Mouse (Mus musculus) kidney, postnatal 4 days (tissue): ENCODE measurements around the gene Socs1.
A peak's percentile ranks its signal among the peaks of the same experiment; 100 is the strongest.

Experiments
- DNase-seq, 2 experiments: peaks; one replicate each; pipeline ENCODE4 v3.0.0; 2021; ENCODE audit warnings: mixed read lengths in 2 of 2

Gene Socs1

DNA sequence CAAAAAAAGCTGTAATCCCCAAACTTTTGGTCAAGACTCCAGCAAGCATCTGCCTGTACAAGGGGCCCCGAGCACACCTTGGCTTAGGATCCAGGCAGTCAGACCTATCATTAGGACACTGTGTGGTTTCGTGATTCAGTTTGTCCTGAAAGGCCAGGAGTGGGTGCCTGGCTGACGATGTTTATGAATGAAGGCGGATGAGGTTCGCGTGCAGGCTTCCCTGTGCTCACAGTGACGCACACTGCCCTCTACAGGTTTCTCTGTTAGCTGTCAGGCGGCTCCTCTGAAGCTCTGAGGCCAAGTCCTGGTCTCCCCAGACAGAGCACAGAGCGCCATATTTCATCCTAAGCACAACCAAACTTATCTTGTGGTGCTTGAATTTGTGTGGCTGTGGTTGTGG is 952 bp upstream of the Socs1 start:
- peak; percentile 85 to 92 for DNase-seq

DNA sequence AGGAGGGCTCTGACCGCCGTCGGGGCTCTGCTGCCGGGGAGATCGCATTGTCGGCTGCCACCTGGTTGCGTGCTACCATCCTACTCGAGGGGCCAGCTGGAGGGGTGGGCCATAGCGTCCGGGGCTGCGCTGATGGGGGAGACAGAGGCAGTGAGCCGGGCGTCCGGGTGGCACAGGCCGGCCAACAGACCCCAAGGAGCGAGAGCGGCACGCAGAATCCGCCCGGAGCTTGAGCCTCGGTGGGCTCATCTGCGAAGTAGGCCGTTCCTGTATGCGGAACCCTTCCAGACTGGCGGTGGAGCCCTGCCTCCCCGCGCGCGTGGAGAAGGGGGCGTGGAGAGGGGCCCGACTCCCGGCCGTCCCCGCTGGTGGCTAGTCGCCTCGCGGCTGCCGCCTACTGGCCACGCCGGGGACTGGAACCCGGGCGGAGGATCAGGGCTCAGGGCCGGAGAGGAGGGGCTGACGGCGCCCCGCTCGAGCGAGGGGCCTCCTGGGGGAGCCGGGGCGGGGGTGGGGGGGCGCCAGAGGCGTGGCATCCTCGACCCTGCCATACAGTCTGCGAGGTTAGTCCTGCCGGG is 454 bp downstream of the Socs1 start:
- peak; percentile 97 for DNase-seq

DNA sequence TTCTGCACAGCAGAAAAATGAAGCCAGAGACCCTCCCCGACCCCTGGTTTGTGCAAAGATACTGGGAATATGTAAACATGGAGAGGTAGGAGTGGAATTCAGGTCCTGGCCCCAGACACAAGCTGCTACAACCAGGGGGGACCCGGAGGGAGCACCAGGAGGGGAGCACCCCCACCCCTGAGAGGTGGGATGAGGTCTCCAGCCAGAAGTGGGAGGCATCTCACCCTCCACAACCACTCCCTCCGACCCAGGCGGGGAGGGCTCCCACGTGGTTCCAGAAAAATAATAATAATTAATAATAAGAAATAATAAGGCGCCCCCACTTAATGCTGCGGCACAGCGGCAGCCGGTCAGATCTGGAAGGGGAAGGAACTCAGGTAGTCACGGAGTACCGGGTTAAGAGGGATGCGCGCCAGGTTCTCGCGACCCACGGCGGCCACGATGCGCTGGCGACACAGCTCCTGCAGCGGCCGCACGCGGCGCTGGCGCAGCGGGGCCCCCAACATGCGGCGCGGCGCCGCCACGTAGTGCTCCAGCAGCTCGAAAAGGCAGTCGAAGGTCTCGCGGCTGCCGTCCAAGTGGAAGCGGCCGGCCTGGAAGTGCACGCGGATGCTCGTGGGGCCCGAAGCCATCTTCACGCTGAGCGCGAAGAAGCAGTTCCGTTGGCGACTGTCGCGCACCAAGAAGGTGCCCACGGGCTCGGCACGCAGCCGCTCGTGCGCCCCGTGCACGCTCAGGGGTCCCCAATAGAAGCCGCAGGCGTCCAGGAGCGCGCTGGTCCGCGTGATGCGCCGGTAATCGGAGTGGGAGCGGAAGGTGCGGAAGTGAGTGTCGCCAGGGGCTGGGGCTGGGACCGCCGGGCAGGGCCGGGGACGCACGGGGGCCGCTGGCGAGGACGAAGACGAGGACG is 1.2 kb downstream of the Socs1 start:
- peak; percentile 64 to 78 for DNase-seq

DNA sequence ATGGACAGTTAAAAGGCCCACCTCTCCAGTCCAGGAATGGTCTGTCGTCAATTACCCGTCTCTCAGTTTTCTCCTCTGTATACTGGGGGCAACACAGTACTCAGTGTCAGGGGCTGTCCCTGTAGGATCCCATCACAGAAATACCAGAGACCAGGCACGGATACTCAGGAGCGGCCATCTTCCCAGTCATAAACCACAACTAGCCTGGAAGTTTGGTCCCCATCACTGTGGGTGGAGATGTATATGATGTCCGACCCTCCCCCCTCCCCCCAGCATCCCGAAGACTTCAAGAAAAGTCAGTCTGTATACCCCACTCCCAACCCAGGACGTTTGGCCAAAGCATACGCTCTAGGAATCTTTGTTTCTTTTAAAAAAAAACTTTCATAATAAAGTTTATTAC is 1.9 kb downstream of the Socs1 start:
- DNase-seq, result no peak

DNA sequence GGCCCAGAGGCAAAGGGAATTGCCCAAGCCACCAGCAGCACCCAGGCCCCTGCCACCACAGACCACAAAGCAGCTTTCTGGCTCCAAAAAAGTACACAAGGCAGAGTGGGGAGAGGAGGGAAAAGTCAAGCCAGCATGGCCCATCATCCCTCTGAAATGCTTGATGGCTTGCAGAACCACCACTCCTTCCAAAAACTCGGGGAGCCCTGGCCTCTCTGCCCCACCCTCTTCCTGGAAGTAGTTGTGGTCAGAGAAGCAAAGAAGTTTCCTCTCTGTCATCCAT is 2.2 kb downstream of the Socs1 start:
- no peak for DNase-seq

DNA sequence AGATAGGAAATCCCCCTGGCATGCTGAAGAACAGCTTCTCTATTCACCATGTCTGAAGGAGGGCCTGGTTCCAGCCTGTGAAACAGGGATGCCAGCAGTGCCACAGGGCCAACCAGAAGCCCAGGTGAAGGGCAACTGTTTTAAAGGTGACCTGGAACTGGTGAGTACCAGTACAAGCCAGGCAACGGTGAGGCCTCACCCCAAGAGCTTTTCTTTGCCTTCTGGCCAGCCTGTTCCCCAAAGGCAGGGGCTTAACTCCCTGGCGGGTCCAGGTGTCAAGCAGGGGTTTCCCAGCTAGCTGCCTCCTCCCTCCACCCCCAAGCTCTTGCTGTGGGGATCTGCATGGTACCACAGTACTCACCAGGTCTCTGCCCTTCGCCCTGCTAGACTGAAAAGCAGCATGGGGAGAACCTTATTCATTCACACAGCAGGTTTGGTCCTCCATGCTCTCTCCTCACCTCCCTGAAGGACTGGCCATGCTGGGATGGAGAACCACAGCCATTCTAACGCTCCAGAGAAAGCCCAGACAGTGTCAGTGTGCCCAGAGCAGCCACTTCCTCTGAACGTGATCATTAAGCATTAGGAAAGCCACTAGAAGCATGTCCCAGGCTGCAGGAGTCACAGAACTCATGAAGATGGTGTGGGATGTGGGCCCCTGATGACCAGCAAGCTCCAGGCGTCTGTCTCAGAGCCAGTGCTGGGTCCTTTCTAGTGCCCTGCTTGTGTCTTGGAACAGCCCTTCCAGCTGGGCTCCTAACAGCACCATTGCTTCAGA is 2.8 kb downstream of the Socs1 start:
- no peak for DNase-seq

DNA sequence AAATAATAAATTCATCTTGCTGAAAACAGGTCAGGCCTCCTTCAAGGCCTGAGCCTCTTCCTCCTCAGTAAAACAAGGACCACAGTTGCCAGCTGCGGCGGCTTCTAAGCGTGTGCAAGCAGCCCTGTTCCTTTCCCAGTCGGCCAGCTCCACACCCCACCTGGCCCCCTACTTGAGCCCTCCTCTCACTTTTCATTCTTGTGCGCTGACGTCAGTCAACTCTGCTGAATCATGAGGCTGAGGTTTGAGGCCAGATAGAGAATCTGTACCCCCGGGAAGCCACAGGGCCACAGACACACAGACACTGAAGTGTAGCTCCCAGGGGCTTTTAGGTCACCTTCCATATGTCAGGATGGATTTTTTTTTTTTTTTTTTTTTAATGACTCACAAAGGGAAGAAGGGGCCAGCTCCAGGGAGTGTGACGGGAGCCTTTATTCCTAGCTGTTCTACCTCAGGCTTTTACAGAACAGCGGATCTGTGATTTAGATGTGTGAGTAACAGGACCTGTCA is 3.4 kb downstream of the Socs1 start:
- peak in 1 of 2 experiments; percentile 33 for DNase-seq

DNA sequence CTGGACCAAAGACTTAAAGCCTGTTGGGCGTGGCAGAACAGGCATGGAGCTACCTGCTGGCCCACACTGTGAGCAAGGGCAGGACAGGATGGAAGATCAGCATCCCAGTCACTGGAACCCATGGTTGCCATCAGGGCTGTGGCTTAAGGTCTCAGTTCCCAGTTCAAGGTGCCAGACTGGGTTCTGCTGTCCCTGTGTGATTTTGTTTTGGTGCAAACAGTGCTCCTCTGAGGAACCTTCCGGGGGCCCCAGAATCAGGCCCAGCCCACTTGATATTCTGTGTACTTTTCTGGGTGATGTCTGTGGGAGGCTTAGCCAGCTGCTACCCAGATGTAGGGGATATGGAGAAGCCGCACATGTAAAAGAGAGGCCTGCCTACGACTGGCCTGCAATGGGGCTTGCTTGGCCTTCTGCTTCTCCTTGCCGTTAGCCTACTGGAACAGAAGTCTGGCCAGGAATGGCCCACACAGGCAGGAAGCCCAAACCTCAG is 4.7 kb downstream of the Socs1 start:
- no peak for DNase-seq

DNA sequence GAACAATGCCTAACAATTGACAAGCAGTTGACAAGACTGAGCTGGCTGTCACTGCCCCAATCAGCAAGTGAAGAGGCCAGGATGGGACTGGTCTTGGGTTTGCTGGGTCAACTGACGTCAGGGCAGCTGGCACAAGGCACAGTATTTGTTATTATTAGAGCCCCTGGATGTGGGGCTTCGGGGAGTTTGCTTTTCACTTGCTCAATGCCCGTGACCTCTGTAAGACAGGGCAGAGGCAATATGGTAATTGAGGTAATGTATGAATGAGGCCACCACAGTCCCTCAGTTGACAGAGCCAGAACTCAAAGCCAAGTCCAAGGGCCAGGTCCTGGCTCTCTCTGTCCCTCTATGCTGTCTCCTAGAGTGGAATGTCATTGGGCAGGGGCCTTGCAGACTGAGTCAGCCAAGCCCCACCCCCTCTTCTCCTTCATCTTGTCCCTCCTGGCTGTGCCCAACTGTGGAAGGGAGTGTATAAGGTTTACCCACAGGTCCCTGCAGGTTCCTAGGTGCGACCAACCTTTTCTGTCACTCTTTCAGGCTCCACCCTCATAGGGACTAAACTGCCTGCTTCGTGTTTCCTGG is 7.7 kb downstream of the Socs1 start:
- DNase-seq, result no peak

DNA sequence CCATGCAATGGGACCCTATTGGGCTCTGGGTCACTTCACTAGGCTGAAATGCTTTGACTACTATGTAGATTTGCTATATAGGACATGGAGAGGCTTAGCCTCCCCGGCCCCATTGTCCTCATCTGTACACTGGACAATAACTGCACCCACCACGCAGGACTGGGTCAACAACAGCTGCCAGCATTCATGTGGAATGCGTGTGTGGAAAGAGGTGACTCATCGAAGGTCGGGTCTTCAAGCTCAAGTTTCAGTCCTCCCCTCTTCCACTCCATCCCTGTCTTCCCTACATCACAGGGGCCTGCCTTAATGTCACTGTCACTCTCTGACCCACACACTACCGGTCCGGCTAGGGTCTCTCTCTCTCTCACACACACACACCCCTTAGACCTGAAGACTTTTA is 9.0 kb downstream of the Socs1 start:
- DNase-seq, result no peak

DNA sequence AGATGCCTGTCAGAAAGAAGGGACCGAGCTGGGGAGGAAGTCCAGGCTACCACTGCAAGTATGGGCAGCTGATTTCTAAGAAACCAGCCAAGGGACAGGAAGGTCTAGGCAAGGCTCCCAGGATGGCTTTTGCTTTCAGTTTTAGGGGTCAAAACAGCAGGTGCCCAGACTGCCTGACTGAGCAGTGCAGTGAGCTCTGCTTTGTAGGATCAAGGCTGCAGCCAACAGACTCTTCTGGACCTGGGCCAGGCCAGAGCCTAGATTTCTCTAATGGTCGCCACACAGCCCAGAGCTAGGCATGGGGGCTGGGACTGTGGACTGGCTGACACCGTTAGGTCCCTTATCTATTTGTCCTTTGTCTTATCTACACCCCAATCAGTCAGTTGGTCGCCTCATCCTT is 10.6 kb downstream of the Socs1 start:
- DNase-seq, result no peak

DNA sequence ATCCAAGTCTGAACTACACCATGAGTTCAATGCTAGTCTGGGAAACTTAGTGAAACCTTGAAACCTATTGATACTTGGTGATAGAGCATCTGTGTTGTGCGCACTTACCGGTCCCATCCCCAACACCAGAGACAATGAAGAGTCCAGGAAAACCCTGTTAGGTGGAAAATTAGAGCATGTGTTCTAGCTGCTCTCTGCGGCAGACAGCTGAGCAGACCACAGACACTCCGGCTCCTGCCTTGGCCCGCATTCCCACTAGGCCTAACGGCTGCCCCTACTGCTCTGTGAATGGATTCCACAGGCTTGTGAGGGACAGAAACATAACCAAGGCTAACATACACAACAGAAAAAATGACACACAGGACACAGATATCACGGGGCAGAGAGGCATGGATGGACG is 11.8 kb downstream of the Socs1 start:
- no peak for DNase-seq

DNA sequence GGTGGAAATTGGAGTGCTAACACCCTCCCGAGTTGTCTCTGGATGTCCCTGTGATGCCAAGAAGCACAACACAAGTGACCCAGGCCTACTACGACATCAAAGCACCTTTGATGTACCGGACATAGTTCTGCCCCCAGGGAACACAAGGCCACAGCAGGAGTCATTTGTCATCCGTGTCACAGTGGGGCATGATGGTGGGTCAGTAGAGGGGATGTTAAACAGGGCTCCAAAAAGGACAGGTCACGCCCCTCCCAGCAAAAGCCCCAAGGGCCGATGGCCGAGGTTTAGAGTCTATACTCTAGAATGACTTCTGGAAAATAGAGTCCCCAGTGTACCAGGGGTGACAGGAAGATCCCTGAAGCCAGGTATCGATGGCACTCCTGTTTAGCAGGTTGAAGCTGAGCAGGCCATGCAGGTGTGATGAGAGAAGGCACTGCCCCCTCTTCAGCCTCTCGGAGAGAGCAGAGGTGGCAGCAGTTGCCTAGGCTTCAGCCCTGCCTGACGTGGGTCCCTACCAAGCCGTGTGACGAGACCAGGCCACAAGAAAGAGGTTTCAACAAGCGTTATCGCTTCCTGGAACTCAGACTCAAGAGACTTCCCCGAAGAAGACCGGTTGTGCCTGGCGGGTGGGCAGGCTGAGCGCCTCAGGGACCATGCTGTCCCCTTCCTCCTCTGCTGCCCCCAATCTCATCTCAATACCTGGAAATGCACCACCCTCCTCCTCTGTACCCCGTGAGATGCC is 13.4 kb downstream of the Socs1 start:
- DNase-seq, result no peak

DNA sequence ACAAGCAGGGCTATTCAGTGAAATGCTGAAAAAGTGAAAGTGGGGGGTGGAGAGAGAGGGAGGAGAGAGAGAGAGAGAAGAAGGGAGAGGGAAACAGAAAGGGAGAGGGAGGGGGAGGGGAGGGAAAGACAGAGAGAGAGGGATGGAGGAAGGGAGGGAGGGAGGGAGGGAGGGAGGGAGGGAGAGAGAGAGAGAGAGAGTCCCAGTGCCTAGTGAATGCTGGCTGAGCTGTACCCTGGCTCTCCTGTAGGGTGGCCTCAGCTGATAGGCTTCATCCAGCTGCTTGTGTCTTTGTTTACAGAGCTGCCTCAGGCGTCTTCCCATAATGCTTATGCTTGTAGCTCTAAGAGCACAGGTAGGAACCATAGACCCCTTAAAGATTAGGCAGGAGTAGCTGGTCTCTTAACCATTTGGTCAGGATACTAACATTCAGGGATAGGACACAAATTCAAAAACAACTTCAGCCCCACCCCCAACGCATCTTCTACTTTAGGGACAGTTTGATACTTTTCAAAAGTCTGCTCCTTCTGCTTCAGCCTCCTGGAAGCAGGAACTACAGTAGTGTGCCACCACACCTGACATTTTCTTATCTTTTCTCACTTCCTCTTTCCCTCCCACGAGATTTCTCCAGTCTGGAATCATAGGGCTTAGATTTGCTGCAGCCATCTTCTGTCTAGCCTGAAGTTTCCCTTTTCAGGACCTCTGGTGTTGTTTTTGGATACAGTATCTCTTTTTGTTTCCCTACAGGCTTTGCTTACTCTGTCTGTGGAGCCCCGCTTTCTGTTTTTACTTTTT is 14.6 kb downstream of the Socs1 start:
- DNase-seq, result peak in 1 of 2 experiments; percentile 40

DNA sequence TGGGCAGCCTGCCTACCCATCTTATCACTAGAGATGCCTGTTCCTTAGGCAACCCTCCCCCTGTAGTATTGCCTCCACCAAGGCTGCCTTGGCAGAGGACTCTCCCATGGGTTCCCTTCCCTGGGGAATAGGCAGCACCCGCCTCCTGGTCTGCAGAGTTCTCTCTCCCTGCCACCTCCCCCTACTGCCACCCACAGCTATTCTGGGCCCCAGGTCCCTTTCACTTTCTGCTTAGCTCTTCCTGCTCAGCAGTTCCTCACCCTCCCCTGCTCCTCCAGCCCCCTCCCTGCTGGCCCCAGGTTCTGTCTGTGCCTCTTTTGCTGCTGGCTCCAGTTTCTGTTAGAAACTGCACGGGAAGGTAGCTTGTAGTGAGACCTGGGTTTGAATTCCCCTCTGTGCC is 15.7 kb downstream of the Socs1 start:
- DNase-seq, result no peak

DNA sequence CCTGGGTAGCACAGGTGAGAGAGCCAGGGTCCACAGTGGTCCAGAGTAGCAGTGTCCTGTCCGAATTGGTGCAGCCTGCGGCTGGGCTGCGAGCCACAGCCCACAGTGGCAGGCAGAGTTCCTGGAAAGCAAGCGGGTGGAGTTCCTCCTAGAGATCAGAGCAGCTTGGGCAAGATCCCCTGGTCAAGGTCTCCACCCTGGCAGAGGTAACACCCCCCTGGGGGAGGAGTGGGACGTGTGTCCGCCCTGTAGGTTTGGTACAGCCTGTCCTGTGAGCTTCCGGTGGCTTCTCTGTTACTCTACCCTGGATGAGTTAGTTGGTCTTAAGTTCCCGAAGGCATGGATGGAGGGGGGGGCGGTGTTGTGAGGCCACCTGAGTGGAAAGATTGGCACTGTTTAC is 16.5 kb downstream of the Socs1 start:
- DNase-seq, result no peak

DNA sequence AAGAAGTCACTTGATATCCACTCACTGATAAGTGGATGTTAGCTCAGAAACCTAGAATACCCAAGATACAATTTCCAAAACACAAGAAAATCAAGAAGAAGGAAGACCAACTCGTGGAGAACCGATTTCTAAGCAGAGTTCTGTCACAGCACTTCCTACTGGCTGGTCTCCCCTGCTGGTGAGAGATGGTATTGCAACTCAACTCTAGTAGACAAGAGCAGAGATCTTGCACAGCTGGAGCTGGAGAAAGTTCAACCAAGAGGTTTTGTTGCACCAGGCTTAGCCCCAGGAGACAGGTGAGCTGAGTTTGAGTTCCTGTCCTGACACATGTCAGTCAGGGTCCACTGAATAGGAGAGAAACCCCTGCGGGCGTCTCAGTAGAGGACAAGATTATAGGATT is 18.2 kb downstream of the Socs1 start:
- DNase-seq, result peak; percentile 75 to 83

DNA sequence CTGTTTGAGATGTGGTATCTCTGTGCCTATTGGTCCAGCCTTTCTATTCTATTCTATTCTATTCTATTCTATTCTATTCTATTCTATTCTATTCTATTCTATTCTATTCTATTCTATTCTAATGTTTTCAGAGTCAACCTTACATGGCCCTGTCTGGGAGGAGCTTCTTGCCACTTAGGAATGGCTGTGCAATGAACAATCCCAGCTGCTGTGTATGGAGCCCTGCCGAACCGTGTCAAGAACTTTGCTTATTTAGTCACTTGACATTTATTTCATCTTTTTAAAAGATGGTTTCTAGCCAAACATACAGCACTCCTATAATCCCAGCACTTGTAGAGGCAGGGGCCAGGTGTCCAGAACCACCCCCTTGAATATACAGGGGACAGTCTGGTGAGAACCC is 21.0 kb downstream of the Socs1 start:
- peak; percentile 70 to 71 for DNase-seq

DNA sequence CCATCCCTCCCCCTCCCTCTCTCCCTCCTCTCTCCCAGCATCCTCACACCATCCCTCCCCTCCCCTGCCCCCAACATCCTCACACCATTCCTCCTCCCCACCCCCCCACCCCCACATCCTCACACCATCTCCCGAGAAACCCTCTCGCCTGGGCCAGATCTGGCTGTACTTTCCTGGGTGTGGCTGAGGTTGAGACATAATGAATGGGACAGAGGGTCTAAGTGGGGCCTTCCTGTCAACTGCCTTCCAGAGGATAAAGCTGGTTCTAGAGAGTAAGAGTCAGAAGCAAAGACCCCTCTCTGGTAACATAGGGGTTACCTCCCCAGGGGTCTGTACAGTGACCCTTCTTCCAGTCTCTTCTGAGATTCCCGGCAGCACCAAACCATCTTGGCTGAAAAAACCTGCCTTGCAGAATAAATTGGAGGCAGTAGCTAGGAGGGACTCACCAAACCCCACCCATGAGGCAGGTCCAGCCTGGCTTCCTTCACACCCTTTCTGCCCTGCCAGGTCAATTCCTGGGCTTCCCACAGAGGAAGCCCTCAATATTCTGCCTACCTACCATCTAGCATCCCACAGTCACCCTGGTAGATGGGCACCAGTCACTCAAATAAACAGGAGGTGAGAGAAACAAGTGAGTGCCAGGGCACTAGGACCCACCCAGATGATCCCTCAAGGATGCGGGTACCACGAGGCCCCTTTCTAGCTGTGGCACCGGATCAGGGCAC is 21.6 kb downstream of the Socs1 start:
- DNase-seq, result no peak

DNA sequence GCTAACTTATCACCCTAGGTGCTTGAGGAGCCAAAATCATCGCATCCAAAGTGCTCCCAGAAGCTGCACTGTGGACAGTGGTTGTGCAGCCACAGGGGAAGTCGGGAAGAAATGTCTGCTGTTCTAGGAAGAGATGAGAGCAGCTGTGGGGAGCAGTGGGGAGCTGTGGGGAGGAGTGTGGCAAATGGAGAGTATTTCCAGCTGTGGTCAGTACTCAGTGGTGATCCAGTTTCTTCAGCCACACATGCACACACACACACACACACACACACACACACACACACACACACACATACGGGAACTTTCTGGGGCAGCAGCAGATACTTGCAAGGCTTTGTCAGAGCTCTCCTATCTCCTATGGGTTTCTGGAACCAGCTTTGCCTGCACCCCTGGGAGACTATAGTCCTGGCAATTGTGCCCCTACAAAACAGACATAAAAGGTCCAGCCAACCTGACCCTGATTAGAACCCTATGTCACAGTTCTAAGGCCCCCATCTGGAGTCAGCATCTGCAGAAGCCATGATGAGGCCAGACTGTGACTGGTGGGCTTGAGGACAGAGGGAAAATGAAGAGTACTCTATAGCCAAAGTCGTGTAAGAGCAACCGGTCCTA is 22.7 kb downstream of the Socs1 start:
- peak; percentile 43 to 44 for DNase-seq
